Mouse (Mus musculus): ENCODE measurements around the gene Ppm1a. TPM values are rescaled to one million over a fixed set of nuclear protein-coding genes. Genes with fewer than 3 reads are reported as not detected.

The Ppm1a gene
- polyA plus RNA-seq (2012; rRNA removed) = 100 and 107 TPM in 2 replicates

GRCm38 (mm10) chr12:72757086-72757485 is at the start of gene Ppm1a:
Ppm1a (plus strand) TSS chr12:72757455.

Other genes starting within 250 kb of the Ppm1a start
- 8.2 and 12.4 TPM in 2 replicates for gene Pcnx4, start 221.1 kb upstream of the Ppm1a start, polyA plus RNA-seq (2012; rRNA removed)
- not detected in 2 replicates for gene Gm4756, start 107.8 kb upstream of the Ppm1a start, polyA plus RNA-seq (2012; rRNA removed)
- gene Dhrs7, start 92.5 kb upstream of the Ppm1a start, polyA plus RNA-seq (2012; rRNA removed) = 5.1 and 8.3 TPM in 2 replicates
- 0.29 and 0.48 TPM in 2 replicates for gene Six6, start 182.4 kb downstream of the Ppm1a start, polyA plus RNA-seq (2012; rRNA removed)
- 7.1 and 12.0 TPM in 2 replicates for gene 4930447C04Rik, start 183.3 kb downstream of the Ppm1a start, polyA plus RNA-seq (2012; rRNA removed)

All from central nervous system, embryonic 11.5 days (tissue).